In the genomic region with DNA sequence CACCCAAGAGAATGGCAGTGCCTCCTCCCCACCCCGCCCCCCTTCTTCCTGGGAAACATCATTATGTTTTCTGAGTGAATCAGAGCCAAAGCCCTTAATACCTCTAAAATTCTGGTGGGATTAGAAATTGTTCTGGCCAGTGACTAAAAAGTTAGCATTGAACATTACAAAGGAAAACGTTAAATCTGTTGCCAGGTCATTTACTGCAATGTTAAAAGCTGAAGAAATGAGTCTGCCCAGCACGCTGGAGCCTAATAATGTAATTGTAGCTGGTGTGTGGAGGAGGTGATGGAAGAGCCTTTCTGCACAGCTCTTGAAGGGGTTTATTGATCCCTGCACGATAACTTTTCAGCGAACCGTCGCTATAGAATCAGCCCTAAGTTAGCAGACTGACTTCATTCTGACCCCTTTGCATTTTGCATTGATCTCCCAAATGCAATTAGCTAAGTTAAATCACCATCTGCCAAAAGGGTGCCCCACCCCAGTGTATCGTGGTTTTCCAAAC, we compare ENCODE assay signal across 24 mouse cellular contexts.
"Had no signal": no experiment of that assay in that cellular context is flagged by ENCODE, and none has a peak within 500 bp of the region (broad histone marks: within the 10 kb centered on the region; RNA-seq: fewer than 3 reads in every experiment).

No protein-coding gene starts in this region.

- H3K4me2 ChIP-seq: heart, embryonic 12.5 days; hindbrain, embryonic 12.5 days; hindbrain, embryonic 14.5 days; limb, embryonic 15.5 days; liver, embryonic 12.5 days had no signal

- H3K4me1 ChIP-seq: hindbrain, embryonic 10.5 days; hindbrain, embryonic 12.5 days; liver, embryonic 12.5 days had no signal

- H3K27ac ChIP-seq: gastrocnemius, adult 2 months; heart, embryonic 10.5 days; hindbrain, embryonic 10.5 days; hindbrain, embryonic 12.5 days; hindbrain, embryonic 14.5 days; layer of hippocampus, adult 2 months; left cerebral cortex, adult 2 months; limb, embryonic 15.5 days; liver, embryonic 12.5 days; liver, embryonic 14.5 days had no signal

- H3K9me3 ChIP-seq: heart, embryonic 10.5 days; heart, embryonic 12.5 days; hindbrain, embryonic 12.5 days; limb, embryonic 15.5 days; liver, embryonic 12.5 days had no signal

- H3K27me3 ChIP-seq: heart, embryonic 12.5 days; hindbrain, embryonic 12.5 days; limb, embryonic 15.5 days; liver, embryonic 12.5 days had no signal

- ATAC-seq: hindbrain, embryonic 16.5 days; inflammation-experienced regulatory T-cells, adult 6 months; liver, embryonic 12.5 days had no signal

- H3K36me3 ChIP-seq: limb, embryonic 15.5 days; liver, embryonic 12.5 days had no signal

- H3K4me3 ChIP-seq: gastrocnemius, adult 2 months; heart, embryonic 10.5 days; heart, embryonic 12.5 days; hindbrain, embryonic 10.5 days; hindbrain, embryonic 12.5 days; layer of hippocampus, adult 2 months; left cerebral cortex, adult 2 months; limb, embryonic 15.5 days; liver, embryonic 12.5 days had no signal

- DNase-seq: gastrocnemius, adult 2 months; gastrocnemius, postnatal 10 days; gastrocnemius, postnatal 25 days; heart, adult 18-20 months; heart, postnatal 10 days; heart, postnatal 4 days; kidney, adult 18-20 months; kidney, adult 8-10 months; kidney, postnatal 10 days; kidney, postnatal 25 days; kidney, postnatal 4 days; lung, adult 18-20 months had no signal

- H3K9ac ChIP-seq: heart, embryonic 12.5 days; hindbrain, embryonic 12.5 days; hindbrain, embryonic 14.5 days; limb, embryonic 15.5 days; liver, embryonic 12.5 days; liver, embryonic 14.5 days had no signal
